7 mouse cellular contexts compared by ENCODE assay signal in the genomic region with DNA sequence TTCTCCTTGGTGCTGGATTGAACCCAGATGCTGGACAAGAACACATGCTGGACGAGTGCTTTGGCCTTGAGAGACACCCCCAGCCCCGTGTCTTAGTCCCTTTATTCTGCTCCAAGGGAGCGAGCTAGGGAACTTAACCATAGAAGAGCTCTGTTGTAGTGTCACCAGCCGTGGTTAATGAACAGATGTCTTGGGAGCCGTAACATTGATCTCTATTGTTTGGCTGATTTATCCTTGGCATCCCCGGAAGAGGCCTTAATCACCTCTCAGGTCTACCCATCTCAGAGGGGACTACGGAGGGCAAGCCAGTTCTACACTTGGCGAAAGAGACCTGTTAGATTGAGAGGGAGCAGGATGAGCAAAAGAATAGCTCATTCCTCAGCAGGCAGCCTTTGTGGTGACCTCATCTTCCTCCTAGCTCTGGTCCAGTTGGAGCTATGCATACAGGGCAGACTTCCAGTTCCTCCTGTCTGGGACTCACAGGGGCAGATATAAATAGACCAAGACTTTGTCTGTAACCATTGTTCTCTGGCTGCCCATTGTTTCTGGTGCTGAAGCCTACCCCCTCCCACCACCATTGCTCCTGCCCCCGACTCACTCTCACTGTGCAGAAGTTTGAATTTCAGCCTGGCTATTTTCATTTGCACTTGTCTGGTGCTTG.
A peak's percentile ranks its signal among the peaks of the same experiment; 100 is the strongest.
DNase-seq lines count a peak whose midpoint lies in the region; ATAC-seq lines count a peak whose summit lies in the region.

No protein-coding gene starts in this region.

- ATAC-seq in embryonic facial prominence, embryonic 14.5 days (ENCODE audit: low read depth): peak; percentile 38; the same call in 1 of the 2 replicates
- ATAC-seq in liver, embryonic 16.5 days (ENCODE audit: low read depth): peak; percentile 50

- H3K27ac ChIP-seq in embryonic facial prominence, embryonic 14.5 days (replicated peaks; ENCODE audit: low read depth, low read length): no peak overlapping the region; the same call in 1 of the 2 replicates
- H3K27ac ChIP-seq in liver, embryonic 16.5 days (ENCODE audit: low read length): no peak overlapping the region

- H3K36me3 ChIP-seq in embryonic facial prominence, embryonic 14.5 days (ENCODE audit: control insufficient read depth, insufficient read depth, low read length): no peaks in the 10 kb centered on the region
- no peaks in the 10 kb centered on the region for H3K36me3 ChIP-seq in liver, embryonic 16.5 days (ENCODE audit: control insufficient read depth, insufficient read depth)

- DNase-seq in 3134 (ENCODE audit: extremely low read depth, insufficient read length, low spot score) (peak; percentile 42), NIH3T3 (ENCODE audit: low read depth) (peak; percentile 76)
- peak; percentile 82 for DNase-seq in embryonic facial prominence, embryonic 14.5 days (ENCODE audit: low spot score)
- DNase-seq in heart, postnatal 36 days: peak; percentile 65 to 74
- peak; percentile 58 for DNase-seq in skeletal muscle tissue, adult 2 months (ENCODE audit: low read depth, low spot score)
- DNase-seq in right cerebral cortex, postnatal 14 days: no peak

- 42% methylated on average over 9 of the region's 9 CpGs for WGBS in embryonic facial prominence, embryonic 14.5 days
- 42% methylated on average over 9 of the region's 9 CpGs for WGBS in liver, embryonic 16.5 days (ENCODE audit: insufficient replicate concordance)

- H3K4me1 ChIP-seq in embryonic facial prominence, embryonic 14.5 days (ENCODE audit: control insufficient read depth, insufficient read depth, low read length): peaks cover 81% of the 10 kb centered on the region
- H3K4me1 ChIP-seq in liver, embryonic 16.5 days (ENCODE audit: control insufficient read depth, low read depth, low read length): peaks cover 11% of the 10 kb centered on the region

- no peaks in the 10 kb centered on the region for H3K27me3 ChIP-seq in embryonic facial prominence, embryonic 14.5 days (replicated peaks; ENCODE audit: control insufficient read depth, insufficient read depth, low read length)
- H3K27me3 ChIP-seq in liver, embryonic 16.5 days (ENCODE audit: control insufficient read depth, insufficient read depth, low read depth, low read length): no peaks in the 10 kb centered on the region

- H3K9me3 ChIP-seq in embryonic facial prominence, embryonic 14.5 days (ENCODE audit: control insufficient read depth, low read length): no peaks in the 10 kb centered on the region
- H3K9me3 ChIP-seq in liver, embryonic 16.5 days (replicated peaks; ENCODE audit: control insufficient read depth, low read length): no peaks in the 10 kb centered on the region

- H3K9ac ChIP-seq in embryonic facial prominence, embryonic 14.5 days (ENCODE audit: low read depth, low read length): no peak overlapping the region
- no peak overlapping the region for H3K9ac ChIP-seq in liver, embryonic 16.5 days (ENCODE audit: low read depth, low read length)

- no peak overlapping the region for H3K4me2 ChIP-seq in embryonic facial prominence, embryonic 14.5 days (ENCODE audit: low read depth, low read length)
- no peak overlapping the region for H3K4me2 ChIP-seq in liver, embryonic 16.5 days (ENCODE audit: low read depth, low read length)

- H3K4me3 ChIP-seq in embryonic facial prominence, embryonic 14.5 days (ENCODE audit: low read depth, low read length): no peak overlapping the region
- no peak overlapping the region for H3K4me3 ChIP-seq in liver, embryonic 16.5 days (ENCODE audit: low read depth, low read length)

- intact Hi-C loops in heart, postnatal 36 days (cut with DNase I): loop anchor here (2.0 to 10.0 kb wide), 2 partner anchors 19 to 311 kb away; no protein-coding TSS in a partner anchor
